Mouse (Mus musculus): ENCODE data around the gene Dbndd1. TPM values are rescaled to one million over a fixed set of nuclear protein-coding genes. Genes with fewer than 3 reads are reported as not detected.

Dbndd1 gene
- polyA plus RNA-seq, 1 experiment from 2014 or later: 106 TPM

DNA sequence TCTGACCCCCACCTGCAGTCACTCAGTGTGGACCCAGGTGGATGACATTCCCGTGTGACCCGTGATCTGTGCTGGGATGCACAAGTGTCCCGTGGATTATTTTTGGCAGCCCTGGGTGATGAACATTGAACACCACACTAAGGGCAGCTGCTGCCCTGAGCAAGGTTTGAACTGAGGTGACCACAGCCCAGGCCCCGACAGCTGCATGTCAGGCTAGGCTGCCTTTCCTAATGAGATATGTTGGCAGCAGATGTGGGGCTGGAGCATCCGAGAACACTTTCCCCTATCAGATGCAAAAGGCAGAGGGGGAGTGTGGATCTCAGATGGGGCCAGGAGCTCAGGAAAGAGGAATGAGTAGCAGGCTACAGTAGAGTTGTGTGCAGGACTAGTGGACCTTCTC, 4.4 kb downstream of the Dbndd1 start:
- no peak overlapping the region for H3K4me3 ChIP-seq
- peaks cover 26% of the 10 kb centered on the region for H3K4me1 ChIP-seq
- no peak overlapping the region for H3K4me2 ChIP-seq
- no peak overlapping the region for H3K9ac ChIP-seq
- WGBS: 76% methylated on average over 5 of the region's 5 CpGs
- no peaks in the 10 kb centered on the region for H3K9me3 ChIP-seq
- no peak for ATAC-seq (replicated peaks)
- peaks cover 34% of the 10 kb centered on the region for H3K36me3 ChIP-seq (replicated peaks)
- H3K27me3 ChIP-seq (replicated peaks): no peaks in the 10 kb centered on the region
- H3K27ac ChIP-seq: no peak overlapping the region

DNA sequence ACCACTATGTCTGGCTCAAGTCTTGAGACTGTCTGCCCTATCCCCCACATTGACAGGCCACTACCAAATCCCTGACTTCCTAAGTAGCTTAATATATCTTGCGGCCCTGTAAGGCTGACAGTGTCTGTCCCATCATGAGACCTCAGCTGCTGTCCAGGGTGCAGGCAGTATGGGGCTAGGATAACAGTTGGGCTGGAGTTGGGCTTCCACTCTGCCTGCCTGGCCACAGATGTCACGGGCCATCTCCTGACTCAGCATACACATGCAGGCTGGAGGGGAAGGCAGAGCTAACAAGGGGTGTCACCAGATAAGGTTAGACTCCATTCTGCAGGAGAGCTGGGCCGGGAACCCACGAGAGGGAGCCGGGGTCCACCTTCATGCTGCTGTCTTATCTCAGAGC, 8.1 kb downstream of the Dbndd1 start:
- no peaks in the 10 kb centered on the region for H3K27me3 ChIP-seq (replicated peaks)
- H3K27ac ChIP-seq: no peak overlapping the region
- no peaks in the 10 kb centered on the region for H3K4me1 ChIP-seq
- WGBS: 93% methylated on average over 5 of the region's 5 CpGs
- H3K36me3 ChIP-seq (replicated peaks): peaks cover 71% of the 10 kb centered on the region
- no peak for ATAC-seq (replicated peaks)
- no peak overlapping the region for H3K4me2 ChIP-seq
- no peak overlapping the region for H3K9ac ChIP-seq
- H3K9me3 ChIP-seq: no peaks in the 10 kb centered on the region
- no peak overlapping the region for H3K4me3 ChIP-seq

DNA sequence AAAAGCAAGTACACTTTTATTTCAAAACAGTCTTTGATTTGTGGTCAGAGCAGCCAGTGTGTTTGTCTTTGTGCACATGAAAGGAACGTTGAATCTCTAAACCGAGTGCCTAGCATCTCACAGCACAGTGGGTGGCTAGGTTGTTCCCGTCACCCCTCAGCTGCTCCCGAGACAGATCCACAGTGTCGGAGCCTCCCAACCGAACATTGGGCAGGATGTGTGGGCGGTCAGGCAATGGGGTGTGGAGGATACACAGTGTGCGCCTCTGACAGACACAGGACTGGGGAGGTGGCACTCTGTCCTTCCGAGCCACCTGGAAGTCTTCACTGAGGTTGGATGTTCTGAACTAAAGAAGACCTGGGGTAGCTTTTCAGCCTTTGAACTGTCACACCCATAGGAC, 9.6 kb downstream of the Dbndd1 start:
- Histone ChIP-seq H3K4me1 (no peaks in the 10 kb centered on the region), H3K27me3 (replicated peaks) (no peaks in the 10 kb centered on the region), H3K36me3 (replicated peaks) (peaks cover 83% of the 10 kb centered on the region), H3K9me3 (no peaks in the 10 kb centered on the region), H3K27ac (no peak overlapping the region), H3K4me2 (no peak overlapping the region), H3K4me3 (no peak overlapping the region), H3K9ac (no peak overlapping the region)
- 83% methylated on average over 9 of the region's 9 CpGs for WGBS
- ATAC-seq (replicated peaks): no peak

DNA sequence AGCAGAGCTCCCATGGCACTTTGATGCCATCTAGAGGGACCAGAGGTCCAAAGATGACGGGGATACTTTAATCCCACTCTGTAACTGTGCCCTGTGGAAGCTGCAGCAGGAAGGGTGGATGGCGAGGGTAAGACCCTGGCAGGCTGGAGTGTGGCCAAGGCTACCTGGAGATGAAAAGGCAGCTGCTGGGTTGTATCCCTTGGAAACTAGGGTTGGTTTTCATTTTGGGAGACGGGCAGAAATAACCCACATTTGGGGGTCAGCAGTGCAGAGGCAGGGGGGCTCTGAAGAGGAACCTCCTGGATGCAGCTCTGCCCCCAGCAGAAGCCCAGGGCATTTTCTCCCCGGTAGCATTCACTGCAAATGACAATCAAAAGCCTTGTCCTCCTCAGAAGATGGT, 10.0 kb downstream of the Dbndd1 start:
- Histone ChIP-seq H3K9me3 (no peaks in the 10 kb centered on the region), H3K4me3 (no peak overlapping the region), H3K4me1 (no peaks in the 10 kb centered on the region), H3K27ac (no peak overlapping the region), H3K36me3 (replicated peaks) (peaks cover 83% of the 10 kb centered on the region), H3K27me3 (replicated peaks) (no peaks in the 10 kb centered on the region), H3K4me2 (no peak overlapping the region), H3K9ac (no peak overlapping the region)
- WGBS: 81% methylated on average over 4 of the region's 4 CpGs
- ATAC-seq (replicated peaks): no peak

DNA sequence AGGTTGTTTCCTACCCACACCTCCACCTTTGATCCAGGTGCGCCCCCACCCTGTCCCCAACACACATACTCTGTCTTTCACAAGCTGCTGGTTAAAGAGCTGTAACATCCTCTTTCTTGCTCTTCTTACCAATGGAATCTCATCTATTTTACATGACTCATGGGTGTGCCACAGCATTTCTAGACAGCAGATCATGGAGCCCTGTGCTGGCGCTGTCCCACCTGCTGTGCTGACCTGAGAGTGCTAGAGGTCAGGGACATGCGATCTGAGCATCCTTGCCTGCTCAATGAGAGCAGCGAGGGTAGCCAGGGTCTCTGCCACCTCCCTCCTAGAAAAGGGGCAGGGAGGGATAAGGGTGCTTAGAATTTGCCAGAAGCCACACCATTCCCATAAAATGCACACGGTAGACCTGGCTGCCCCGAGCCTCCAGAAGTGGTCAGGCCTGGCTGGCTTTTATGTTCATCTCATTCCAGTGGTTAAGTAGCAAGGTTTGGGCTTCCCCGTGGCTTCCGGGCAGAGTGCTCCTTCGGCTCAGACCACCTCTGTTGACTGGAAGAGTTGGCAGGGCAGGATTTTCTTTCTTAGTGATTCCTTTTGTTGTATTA, 10.6 kb downstream of the Dbndd1 start:
- Histone ChIP-seq H3K4me1 (no peaks in the 10 kb centered on the region), H3K36me3 (replicated peaks) (peaks cover 86% of the 10 kb centered on the region), H3K9ac (no peak overlapping the region), H3K27me3 (replicated peaks) (no peaks in the 10 kb centered on the region), H3K9me3 (no peaks in the 10 kb centered on the region), H3K27ac (0 out of 2 replicates have a peak overlapping the region, but pooled peaks have one; percentile 11), H3K4me3 (no peak overlapping the region), H3K4me2 (no peak overlapping the region)
- 0 out of 2 replicates have a peak, but pooled peaks have one; percentile 7 for ATAC-seq (replicated peaks)
- 90% methylated on average over 9 of the region's 9 CpGs for WGBS

DNA sequence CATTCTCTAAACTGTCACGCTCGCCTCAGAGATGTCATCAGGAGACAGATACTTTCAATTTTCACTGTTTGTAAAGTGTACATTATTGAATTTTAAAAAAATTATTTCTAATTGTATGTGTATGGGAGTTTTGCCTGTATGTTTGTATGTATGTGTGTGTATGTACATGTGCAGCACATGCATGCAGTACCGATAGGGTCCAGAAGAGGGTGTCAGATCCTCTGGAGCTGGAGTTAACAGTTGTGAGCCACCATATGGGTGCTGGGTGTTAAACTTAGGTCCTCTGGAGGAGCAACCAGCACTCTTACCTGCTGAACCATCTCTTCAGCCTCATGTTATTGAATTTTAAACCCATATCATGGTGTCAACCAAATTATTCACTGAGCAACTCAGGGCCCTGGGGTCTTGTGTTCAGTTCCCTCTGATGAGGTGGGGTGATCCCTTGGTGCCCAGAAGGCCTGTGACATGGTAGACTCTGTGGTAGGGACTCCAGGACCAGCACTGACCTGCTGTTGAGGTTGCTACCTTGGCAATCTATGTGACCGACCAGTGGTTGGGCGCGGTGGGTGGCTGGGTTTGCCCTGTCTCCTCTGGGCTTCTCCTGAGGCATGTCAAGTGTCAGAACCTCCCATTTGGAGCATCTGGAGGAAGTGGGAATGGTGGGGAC, 11.3 kb downstream of the Dbndd1 start:
- Histone ChIP-seq H3K36me3 (replicated peaks) (peaks cover 82% of the 10 kb centered on the region), H3K9ac (no peak overlapping the region), H3K4me3 (no peak overlapping the region), H3K4me1 (no peaks in the 10 kb centered on the region), H3K27me3 (replicated peaks) (no peaks in the 10 kb centered on the region), H3K4me2 (no peak overlapping the region), H3K9me3 (no peaks in the 10 kb centered on the region), H3K27ac (no peak overlapping the region)
- 98% methylated on average over 6 of the region's 6 CpGs for WGBS
- ATAC-seq (replicated peaks): 0 out of 2 replicates have a peak, but pooled peaks have one; percentile 10

DNA sequence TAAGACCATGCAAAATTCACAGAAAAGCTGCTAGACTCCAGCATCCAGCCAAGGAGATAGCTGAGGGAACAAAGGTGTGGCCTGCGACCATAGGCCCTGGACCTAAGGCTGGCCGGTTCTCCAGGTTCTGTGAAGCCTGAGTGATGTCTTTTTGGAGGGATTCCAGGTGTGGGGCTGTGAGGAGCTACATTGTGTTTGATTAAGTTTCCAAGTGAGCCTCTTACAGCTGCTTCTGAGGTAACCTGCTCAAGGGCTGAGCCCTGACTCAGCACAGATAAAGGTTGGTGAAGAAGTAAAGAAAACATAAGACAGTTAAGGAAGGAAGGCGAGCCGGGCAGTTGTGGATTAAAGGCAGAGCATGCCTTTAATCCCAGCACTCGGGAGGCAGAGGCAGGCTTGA, 13.1 kb downstream of the Dbndd1 start:
- 96% methylated on average over 5 of the region's 5 CpGs for WGBS
- H3K4me1 ChIP-seq: no peaks in the 10 kb centered on the region
- H3K27ac ChIP-seq: no peak overlapping the region
- ATAC-seq (replicated peaks): no peak
- no peak overlapping the region for H3K4me2 ChIP-seq
- no peak overlapping the region for H3K9ac ChIP-seq
- H3K4me3 ChIP-seq: no peak overlapping the region
- H3K36me3 ChIP-seq (replicated peaks): peaks cover 73% of the 10 kb centered on the region
- no peaks in the 10 kb centered on the region for H3K9me3 ChIP-seq
- no peaks in the 10 kb centered on the region for H3K27me3 ChIP-seq (replicated peaks)

DNA sequence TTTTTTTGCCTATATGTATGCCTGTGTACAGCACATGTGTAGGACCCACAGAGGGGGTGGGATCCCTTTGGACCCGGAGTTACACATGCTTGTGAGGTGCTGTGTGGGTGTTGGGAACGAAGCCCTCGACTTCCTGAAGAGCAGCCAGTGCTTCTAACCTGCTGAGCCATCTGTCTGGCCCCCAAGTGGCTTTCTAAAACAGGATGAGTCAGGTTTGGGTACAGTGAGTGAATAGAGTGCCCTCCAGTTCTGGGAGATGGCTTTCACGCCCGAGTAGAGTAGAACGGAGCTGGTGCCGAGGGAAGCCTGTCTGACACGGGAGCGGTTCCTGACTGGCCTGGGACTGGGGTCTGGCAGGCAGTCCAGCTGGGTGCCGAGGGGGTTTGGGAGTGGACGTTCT, 15.7 kb downstream of the Dbndd1 start:
- no peak for ATAC-seq (replicated peaks)
- Histone ChIP-seq H3K4me2 (no peak overlapping the region), H3K36me3 (replicated peaks) (peaks cover 73% of the 10 kb centered on the region), H3K27ac (no peak overlapping the region), H3K9me3 (no peaks in the 10 kb centered on the region), H3K4me1 (no peaks in the 10 kb centered on the region), H3K4me3 (no peak overlapping the region), H3K9ac (no peak overlapping the region), H3K27me3 (replicated peaks) (no peaks in the 10 kb centered on the region)
- 94% methylated on average over 11 of the region's 11 CpGs for WGBS

DNA sequence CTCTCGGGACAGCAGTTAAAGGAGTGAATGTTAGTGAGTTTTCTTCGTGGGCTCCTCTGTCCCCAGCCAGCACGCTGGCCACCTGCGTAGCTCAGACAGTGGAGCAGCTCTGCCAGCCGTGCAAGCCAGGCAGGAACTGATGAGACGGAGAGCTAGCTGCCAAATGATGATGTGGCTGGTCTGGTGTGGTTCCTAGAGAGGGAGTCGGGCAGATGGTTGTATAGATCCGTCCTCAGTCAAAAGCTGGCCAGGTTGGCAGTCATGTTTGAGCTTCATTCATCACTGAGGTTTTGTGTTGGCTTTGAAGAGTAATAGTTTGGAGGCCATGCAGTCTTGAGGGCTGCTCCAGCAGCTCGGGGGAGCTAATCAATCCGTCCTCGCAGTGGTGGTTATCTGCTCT, 16.3 kb downstream of the Dbndd1 start:
- H3K4me2 ChIP-seq: no peak overlapping the region
- H3K4me1 ChIP-seq: no peaks in the 10 kb centered on the region
- H3K36me3 ChIP-seq (replicated peaks): peaks cover 73% of the 10 kb centered on the region
- ATAC-seq (replicated peaks): no peak
- no peaks in the 10 kb centered on the region for H3K27me3 ChIP-seq (replicated peaks)
- WGBS: 90% methylated on average over 11 of the region's 11 CpGs
- no peak overlapping the region for H3K9ac ChIP-seq
- no peaks in the 10 kb centered on the region for H3K9me3 ChIP-seq
- H3K4me3 ChIP-seq: no peak overlapping the region
- H3K27ac ChIP-seq: no peak overlapping the region

DNA sequence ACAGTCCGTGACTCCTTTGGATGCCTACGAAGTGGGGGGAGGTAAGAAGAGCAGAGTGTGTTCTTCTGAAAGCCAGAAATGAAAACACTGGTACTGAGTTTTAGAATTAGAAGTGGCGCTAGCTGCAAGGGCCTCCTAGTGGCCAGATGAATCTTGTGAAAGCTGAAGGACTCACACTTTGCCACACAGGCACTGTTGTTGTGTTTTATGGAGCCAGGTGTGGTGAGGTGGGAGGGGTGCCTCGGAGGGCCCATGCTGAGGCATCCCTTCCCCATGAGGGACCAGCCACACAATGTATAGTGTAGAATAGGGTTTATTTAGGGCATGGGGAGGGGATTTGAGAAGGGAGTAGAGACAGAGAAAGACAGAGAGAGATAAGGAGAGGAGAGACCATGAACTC, 17.6 kb downstream of the Dbndd1 start:
- Histone ChIP-seq H3K27ac (no peak overlapping the region), H3K9ac (no peak overlapping the region), H3K36me3 (replicated peaks) (peaks cover 73% of the 10 kb centered on the region), H3K9me3 (no peaks in the 10 kb centered on the region), H3K4me2 (no peak overlapping the region), H3K4me3 (no peak overlapping the region), H3K4me1 (no peaks in the 10 kb centered on the region), H3K27me3 (replicated peaks) (no peaks in the 10 kb centered on the region)
- 85% methylated on average over 4 of the region's 4 CpGs for WGBS
- no peak for ATAC-seq (replicated peaks)

DNA sequence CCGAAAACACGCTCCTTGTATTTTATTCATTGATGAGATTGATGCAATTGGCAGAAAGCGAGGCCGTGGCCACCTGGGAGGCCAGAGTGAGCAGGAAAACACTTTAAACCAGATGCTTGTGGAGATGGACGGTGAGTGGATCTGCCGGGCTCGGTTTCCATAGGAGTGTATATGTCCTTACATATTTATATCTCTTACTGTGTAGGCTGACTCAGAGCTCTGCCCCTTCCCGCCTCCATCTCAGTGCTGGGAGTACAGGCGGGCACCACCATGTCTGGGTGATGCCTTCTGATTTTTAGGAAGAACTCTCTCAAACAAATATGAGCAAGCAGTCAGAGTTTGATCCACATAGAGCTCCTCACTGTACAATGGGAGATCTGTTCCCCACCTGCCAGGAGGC, 22.4 kb downstream of the Dbndd1 start:
- H3K9me3 ChIP-seq: no peaks in the 10 kb centered on the region
- no peak overlapping the region for H3K27ac ChIP-seq
- ATAC-seq (replicated peaks): no peak
- H3K27me3 ChIP-seq (replicated peaks): no peaks in the 10 kb centered on the region
- WGBS: 97% methylated on average over 9 of the region's 9 CpGs
- peaks cover 84% of the 10 kb centered on the region for H3K36me3 ChIP-seq (replicated peaks)
- H3K9ac ChIP-seq: no peak overlapping the region
- no peak overlapping the region for H3K4me3 ChIP-seq
- H3K4me1 ChIP-seq: no peaks in the 10 kb centered on the region
- no peak overlapping the region for H3K4me2 ChIP-seq

DNA sequence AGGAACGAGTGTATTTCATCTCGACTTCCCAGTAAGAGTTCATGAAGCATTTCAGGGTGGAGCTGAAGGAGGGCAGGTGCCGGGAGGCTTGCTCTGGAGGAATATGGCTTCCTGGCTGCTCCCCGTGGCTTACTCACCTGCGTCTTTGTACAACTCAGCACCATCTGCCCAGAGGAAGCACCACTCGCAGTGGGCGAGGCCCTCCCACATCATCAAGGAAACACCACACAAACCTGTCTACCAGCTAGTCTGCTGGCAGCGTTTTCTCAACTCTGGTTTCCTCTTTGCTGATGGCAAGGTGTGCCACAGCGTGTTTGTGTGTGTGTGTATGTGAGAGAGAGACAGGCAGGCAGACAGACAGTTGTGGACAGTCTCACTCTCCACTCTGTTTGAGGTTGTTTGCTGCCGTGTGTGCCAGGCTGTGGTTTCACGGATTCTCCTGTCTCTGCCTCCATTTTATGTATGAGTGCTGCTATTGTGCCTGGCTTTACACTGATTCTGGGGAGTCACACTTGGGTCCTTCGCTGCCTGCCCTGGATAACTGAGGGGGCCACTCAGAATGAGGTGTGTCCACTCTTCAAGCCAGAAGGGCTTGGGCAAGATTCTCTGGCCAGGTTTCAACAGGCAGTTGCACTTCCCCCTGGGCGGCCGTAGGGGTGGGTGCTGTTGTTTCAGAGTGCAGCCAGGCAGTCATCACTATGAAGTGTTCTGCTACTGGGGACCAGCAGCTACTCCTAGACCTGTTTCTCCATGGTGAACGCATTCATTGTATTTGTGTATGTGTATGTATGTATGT, 23.8 kb downstream of the Dbndd1 start:
- Histone ChIP-seq H3K4me1 (no peaks in the 10 kb centered on the region), H3K27ac (no peak overlapping the region), H3K36me3 (replicated peaks) (peaks cover 88% of the 10 kb centered on the region), H3K4me2 (no peak overlapping the region), H3K9me3 (no peaks in the 10 kb centered on the region), H3K9ac (no peak overlapping the region), H3K27me3 (replicated peaks) (no peaks in the 10 kb centered on the region), H3K4me3 (no peak overlapping the region)
- 94% methylated on average over 15 of the region's 15 CpGs for WGBS
- no peak for ATAC-seq (replicated peaks)
